Mouse (Mus musculus) CD4-positive naive resting alpha-beta T cell, adult 76 days (primary cell): ENCODE results near the gene Pla2g2c. TPM values are rescaled to one million over a fixed set of nuclear protein-coding genes. Genes with fewer than 3 reads are reported as not detected.

Experiments used
- total RNA-seq: library from RNA; stranded (reverse); gene quantifications from one replicate; pipeline ENCODE4 v1.2.4, GENCODE M21; 2023

Pla2g2c gene
- total RNA-seq, result not detected

GRCm38 (mm10) chr4:138724354-138725126 lies at the start of gene Pla2g2c:
Pla2g2c (plus strand) TSS chr4:138724792.

GRCm38 (mm10) chr4:138737031-138737430 lies 12.4 kb downstream of the Pla2g2c start, which contains the start of gene Ubxn10:
Ubxn10 (minus strand) TSS chr4:138737167.

GRCm38 (mm10) chr4:138757416-138757815 lies 32.8 kb downstream of the Pla2g2c start, which contains the start of gene Pla2g2f:
Pla2g2f (minus strand) TSS chr4:138757626.

GRCm38 (mm10) chr4:138775435-138775834 lies 50.8 kb downstream of the Pla2g2c start, which contains the start of gene Pla2g2d:
Pla2g2d (plus strand) TSS chr4:138775735.

Other genes starting within 250 kb of the Pla2g2c start
- gene Vwa5b1, start 88.9 kb upstream of the Pla2g2c start, total RNA-seq, result not detected
- not detected for gene Ubxn10, start 12.4 kb downstream of the Pla2g2c start, total RNA-seq
- gene Pla2g2f, start 32.8 kb downstream of the Pla2g2c start, total RNA-seq, result not detected
- gene Pla2g2d, start 50.9 kb downstream of the Pla2g2c start, total RNA-seq, result 0.47 TPM
- gene Pla2g5, start 138.7 kb downstream of the Pla2g2c start, total RNA-seq, result not detected
- not detected for gene Gm13030, start 149.2 kb downstream of the Pla2g2c start, total RNA-seq
- not detected for gene Pla2g2e, start 153.2 kb downstream of the Pla2g2c start, total RNA-seq
- 7.4 TPM for gene Otud3, start 189.2 kb downstream of the Pla2g2c start, total RNA-seq
- gene Rnf186, start 242.3 kb downstream of the Pla2g2c start, total RNA-seq, result not detected
- gene Tmco4, start 248.1 kb downstream of the Pla2g2c start, total RNA-seq, result 44.3 TPM